Mouse (Mus musculus) embryonic fibroblast, embryonic 13.5 days (primary cell): ENCODE results near the gene Sfn.

Experiments used
- CTCF ChIP-seq: IDR thresholded peaks from 2 replicates; pipeline ENCODE4 v1.5.1; 2011; ENCODE audit warnings: mild to moderate bottlenecking, control low read depth, low read length, moderate library complexity, borderline replicate concordance; ENCODE audit not compliant: insufficient read depth
- POLR2A ChIP-seq: IDR thresholded peaks from 2 replicates; pipeline ENCODE4 v1.6.1; 2011; ENCODE audit warnings: low read depth, mild to moderate bottlenecking, control low read depth, low read length, moderate library complexity

GRCm38 (mm10) chr4:133552768-133553447 lies 49.1 kb downstream of the Sfn start, which contains the start of gene Nr0b2:
- TF ChIP-seq POLR2A (no peak), CTCF (no peak)
